Mouse (Mus musculus) thymus, postnatal 0 days (tissue): ENCODE measurements around the gene Ccdc40. TPM values are rescaled to one million over a fixed set of nuclear protein-coding genes. Genes with fewer than 3 reads are reported as not detected.
A peak's percentile ranks its signal among the peaks of the same experiment; 100 is the strongest.
"Not testable (repeated sequence)": the region's sequence is repeated elsewhere in the genome, so short reads cannot be mapped to it uniquely, and the experiment has no call there.

ENCODE experiments used
- DNase-seq: peaks from one replicate; pipeline ENCODE4 v3.0.0-alpha.2; 2015; ENCODE audit warnings: low spot score
- polyA plus RNA-seq: library from polyadenylated mRNA; unstranded; fragments of >200 nt; fragmentation: Nextera tagmentation; extraction: Ambion mirVana; gene quantifications from 2 replicates; pipeline ENCODE4 v1.2.1, GENCODE M21; 2015

Gene Ccdc40
- polyA plus RNA-seq, 1 experiment from 2014 or later: 5.3 TPM

GRCm38 (mm10) chr11:119235596-119235995 lies 7.2 kb downstream of the Ccdc40 start:
- peak; percentile 76 for DNase-seq

DNA sequence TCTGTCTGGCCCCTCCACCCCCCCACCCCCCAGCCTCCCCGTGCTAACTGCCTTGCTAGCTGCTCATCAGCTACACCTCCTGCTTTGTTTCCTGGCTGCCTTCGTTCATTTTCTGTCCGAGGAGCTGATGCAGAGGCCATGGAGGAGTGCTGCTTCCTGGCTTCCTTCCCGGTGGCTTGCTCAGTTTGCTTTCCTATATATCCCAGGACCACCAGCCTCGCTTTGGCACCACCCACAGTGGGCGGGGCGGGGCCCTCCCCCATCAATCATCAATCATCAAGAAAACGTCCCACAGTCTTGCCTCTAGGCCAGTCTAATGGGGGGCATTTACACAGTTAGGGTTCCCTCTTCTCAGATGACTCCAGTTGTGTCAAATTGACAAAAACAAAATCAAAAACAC lies 8.0 kb downstream of the Ccdc40 start:
- no peak for DNase-seq

GRCm38 (mm10) chr11:119237007-119237406 lies 8.6 kb downstream of the Ccdc40 start:
- no peak for DNase-seq

DNA sequence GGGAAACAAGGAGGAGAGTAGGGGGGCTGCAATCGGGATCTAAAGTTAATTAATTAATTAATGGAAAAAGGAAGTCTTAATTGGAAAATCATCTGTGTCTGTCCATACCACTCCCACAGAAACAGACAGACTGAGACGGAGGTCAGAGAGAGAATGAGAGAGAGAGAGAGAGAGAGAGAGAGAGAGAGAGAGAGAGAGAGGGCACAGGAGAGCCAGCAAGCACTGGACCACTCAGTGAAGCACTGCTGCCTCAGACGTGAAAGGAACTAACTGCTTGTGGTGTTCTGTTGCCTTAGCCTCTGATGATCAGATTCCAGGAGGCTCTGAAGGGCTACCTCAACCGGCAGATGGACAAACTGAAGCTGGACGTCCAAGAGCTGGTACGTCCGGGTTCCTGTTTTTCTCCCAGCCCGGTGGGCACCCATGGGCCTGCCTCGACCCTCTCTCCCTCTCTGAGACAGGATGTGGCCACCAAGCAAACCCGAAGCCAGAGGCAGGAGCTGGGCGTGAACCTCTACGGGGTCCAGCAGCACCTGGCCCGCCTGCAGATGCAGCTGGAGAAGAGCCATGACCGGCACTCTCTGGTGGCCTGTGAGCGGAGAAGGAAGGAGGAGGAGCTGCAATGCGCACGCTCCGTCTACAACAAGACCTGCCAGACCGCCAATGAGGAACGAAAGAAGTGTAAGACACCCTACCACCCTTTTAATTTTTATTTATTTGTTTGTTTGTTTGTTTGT lies 9.4 kb downstream of the Ccdc40 start:
- DNase-seq: peak; percentile 54

DNA sequence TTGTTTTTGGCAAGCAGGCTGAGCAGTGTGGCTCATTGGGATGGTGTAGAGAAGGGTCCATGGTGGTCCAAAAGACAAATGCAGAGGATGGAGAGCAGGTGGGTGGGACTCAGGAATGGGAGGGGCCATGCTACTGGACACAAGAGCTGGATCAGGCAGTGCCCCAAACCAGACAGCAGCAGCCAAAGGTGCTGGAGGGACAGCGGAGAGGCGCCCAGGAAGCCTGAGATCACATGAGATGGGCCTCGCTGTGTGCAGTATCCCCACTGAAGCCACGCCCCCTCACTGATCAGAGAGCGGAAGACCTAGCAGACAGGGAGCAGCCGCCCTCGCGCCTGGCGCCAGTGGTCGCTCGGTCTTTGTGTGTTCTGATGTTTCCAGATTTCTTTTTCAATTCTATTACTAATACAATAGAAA lies 9.9 kb downstream of the Ccdc40 start:
- DNase-seq: peak; percentile 77

GRCm38 (mm10) chr11:119239480-119239879 lies 11.1 kb downstream of the Ccdc40 start:
- DNase-seq: no peak

- DNase-seq: not testable (repeated sequence)
These were observed 17.2 kb downstream of the Ccdc40 start for GRCm38 (mm10) chr11:119245543-119245942.

DNA sequence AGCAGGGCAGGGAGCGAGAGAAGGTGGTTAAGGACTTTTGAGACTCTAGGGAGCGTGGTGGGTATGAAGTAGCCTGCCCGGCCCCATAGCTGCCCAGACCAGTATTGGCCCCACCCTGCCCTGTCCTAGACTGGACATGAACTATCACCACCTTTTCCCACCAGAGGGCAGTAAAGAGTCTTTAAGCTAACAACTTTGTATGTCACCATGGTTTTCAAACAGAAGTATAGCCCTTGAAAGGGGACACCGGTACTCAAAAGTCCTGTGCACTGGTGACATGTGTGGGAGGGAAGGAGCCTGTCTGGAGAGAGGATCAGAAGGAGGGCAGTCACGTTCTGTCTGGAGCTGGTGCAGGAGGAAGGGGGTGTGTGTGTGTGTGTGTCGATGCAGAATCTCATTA lies 20.6 kb downstream of the Ccdc40 start:
- peak; percentile 57 for DNase-seq

- peak; percentile 71 for DNase-seq
These were observed 22.6 kb downstream of the Ccdc40 start for GRCm38 (mm10) chr11:119250998-119251397.

- DNase-seq: peak; percentile 78
These were observed 24.6 kb downstream of the Ccdc40 start for GRCm38 (mm10) chr11:119252854-119253541.

GRCm38 (mm10) chr11:119256557-119256956 lies 28.2 kb downstream of the Ccdc40 start:
- DNase-seq: not testable (repeated sequence)

GRCm38 (mm10) chr11:119258216-119258571 lies 29.8 kb downstream of the Ccdc40 start:
- DNase-seq: no peak

DNA sequence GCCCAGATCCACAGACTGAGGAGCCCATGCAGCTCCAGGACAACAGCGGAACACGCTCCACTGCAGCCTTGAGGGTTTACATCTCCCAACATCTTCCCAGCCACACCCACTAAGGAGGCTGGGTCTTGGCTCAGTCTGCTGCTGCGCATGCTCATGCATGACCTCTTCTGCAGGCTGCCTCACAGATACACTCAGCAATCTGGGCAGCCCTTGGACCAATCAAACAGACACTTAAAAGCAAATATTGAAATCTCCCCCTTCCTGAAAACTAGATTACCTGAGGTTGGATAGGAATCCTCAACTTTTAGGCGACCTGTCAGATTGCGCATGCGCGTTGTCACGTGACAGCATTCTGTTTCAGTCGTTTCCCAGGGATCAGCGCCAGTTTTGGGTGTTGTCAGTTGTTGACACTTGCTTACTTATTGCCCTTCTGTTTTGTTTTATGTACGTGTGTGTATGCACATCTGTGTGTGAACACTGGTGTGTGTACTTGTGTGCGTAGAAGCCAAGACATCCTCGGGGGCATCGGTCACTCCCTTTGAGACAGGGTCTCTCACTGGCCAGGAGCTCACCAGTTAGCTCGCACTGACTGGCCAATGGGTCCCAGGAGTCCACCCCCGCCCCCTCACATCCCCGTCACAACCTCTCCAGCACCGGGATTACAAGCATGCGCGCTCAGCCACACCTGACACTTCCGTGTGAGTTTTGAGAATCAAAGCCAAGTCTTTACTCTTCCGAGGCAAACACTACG lies 30.4 kb downstream of the Ccdc40 start:
- DNase-seq: peak; percentile 39

GRCm38 (mm10) chr11:119259977-119260376 lies 31.6 kb downstream of the Ccdc40 start:
- DNase-seq: no peak

DNA sequence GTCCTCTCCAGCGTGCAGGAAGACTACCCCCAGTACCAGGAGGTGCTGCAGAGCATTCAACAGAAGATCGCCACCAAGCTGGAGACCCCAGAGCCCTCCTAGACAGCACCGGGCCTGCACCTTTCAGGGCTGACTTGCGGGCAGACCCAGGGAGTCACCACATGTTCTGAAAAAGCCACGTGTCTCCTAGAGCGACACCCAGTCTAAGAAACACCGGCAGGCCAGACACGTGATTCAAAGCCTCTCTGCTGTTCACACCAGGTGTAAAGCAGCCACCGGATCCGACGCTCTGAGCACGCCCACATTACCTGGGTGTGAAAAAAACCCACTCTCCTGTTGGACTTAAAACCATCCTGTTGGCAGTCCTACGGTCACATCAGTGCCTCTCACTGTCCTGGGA lies 36.0 kb downstream of the Ccdc40 start:
- DNase-seq: no peak

DNA sequence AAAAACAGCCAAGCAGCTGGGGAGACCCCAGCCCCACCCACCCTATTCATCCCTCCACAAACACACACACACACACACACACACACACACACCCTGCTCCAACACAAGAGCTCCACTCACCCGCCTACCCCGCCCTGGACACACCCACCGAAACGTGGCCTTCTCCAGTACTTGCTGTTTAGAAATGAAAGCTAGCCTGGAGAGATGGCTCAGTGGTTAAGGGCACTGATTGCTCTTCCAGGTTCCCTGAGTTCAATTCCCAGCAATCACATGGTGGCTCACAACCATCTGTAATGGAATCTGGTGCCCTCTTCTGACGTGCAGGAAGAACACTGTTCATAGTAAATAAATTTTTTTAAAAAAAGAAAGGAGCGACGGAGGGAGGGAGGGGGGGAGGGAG lies 37.4 kb downstream of the Ccdc40 start:
- DNase-seq: no peak

- no peak for DNase-seq
These were observed 38.9 kb downstream of the Ccdc40 start for GRCm38 (mm10) chr11:119267241-119267674.

GRCm38 (mm10) chr11:119267768-119268556 lies 39.6 kb downstream of the Ccdc40 start, which contains the start of gene Gaa:
Gene Gaa (plus strand): TSS chr11:119267887.
- DNase-seq: peak; percentile 96

GRCm38 (mm10) chr11:119268557-119269195 lies 40.3 kb downstream of the Ccdc40 start:
- no peak for DNase-seq

DNA sequence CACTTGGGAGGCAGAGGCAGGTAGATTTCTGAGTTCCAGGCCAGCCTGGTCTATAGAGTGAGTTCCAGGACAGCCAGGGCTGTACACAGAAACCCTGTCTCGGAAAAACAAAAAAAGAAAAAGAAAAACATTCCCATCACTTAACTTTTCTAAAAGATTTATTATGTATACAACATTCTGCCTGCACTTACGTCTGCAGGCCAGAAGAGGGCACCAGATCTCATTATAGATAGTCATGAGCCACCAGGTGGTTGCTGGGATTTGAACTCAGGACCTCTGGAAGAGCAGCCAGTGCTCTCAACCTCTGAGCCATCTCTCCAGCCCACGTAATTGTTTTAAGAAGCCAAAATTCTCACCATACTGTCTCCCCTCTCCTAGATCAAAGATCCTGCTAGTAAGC lies 44.1 kb downstream of the Ccdc40 start:
- DNase-seq: not testable (repeated sequence)
